Mouse (Mus musculus) CH12F3 (cell line): ENCODE results near the gene Gm21762.
"Not testable (repeated sequence)": the region's sequence is repeated elsewhere in the genome, so short reads cannot be mapped to it uniquely, and the experiment has no call there.

ENCODE experiments used
- in situ Hi-C: fragments of 300-500 bp; cut with MboI; formaldehyde crosslinking; loops from 2 replicates; pipeline ENCODE4 v1.14.3; 2020; ENCODE audit warnings: low sequenced_read_pairs

The Gm21762 gene

DNA sequence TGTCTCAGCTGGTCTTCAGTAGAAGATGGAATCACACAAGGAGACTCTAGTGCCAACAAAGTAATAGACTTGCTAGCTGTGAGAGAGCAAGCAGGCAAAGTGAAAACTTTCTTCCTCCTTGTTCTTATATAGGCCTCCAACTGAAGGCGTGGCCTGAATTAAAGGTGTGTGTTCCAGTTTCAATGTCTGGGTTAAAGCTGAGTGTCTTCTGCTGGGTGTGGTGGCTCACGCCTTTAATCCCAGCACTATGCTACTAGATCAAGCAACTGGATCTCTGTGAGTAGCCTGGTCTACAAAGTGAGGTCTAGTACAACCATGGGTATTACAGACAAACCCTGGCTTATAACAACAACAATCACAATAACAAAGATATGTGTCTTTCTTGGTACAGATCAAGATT lies at the start of gene Gm21762:
Gm21762 (minus strand) TSS at position 101 of the 400 bp plus-strand sequence.
- in situ Hi-C loops = not testable (repeated sequence)

DNA sequence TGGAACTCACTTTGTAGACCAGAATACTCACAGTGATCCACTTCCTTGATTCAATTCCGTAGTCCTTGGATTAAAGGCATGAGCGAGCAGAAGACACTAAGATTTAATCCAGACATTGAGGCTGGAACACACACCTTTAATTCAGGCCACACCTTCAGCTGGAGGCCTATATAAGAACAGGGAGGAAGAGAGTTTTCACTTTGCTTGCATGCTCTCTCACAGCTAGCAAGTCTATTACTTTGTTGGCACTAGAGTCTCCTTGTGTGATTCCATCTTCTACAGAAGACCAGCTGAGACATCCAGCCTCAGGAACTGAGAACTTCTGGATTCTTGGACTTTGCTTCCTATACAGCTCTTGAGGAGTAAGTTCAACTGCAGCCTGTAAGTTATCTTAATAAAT lies 47.1 kb upstream of the Gm21762 start, which contains the start of gene AF067061:
AF067061 (plus strand) TSS at position 245 of the 400 bp plus-strand sequence.
- in situ Hi-C loops = not testable (repeated sequence)

DNA sequence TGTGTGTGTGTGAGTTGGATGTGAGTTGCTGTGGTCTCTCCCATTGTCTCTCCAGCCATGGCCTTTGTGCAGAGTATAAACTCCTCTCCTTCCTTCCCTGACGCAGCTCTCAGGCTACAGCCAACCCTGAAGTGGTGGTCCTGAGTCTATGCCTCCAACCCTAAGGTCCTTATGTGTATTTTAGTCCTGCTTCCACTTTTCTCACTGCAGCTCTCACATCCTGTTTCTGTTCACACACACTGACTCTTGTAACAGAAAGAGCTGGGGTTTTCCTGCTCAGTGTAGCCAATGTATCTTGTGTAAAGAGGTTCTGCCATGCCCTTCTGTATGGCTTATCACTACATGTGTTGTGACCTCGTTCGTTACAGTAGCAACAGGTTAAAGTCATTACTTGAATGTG lies 44.0 kb upstream of the Gm21762 start:
- in situ Hi-C loops = not testable (repeated sequence)

DNA sequence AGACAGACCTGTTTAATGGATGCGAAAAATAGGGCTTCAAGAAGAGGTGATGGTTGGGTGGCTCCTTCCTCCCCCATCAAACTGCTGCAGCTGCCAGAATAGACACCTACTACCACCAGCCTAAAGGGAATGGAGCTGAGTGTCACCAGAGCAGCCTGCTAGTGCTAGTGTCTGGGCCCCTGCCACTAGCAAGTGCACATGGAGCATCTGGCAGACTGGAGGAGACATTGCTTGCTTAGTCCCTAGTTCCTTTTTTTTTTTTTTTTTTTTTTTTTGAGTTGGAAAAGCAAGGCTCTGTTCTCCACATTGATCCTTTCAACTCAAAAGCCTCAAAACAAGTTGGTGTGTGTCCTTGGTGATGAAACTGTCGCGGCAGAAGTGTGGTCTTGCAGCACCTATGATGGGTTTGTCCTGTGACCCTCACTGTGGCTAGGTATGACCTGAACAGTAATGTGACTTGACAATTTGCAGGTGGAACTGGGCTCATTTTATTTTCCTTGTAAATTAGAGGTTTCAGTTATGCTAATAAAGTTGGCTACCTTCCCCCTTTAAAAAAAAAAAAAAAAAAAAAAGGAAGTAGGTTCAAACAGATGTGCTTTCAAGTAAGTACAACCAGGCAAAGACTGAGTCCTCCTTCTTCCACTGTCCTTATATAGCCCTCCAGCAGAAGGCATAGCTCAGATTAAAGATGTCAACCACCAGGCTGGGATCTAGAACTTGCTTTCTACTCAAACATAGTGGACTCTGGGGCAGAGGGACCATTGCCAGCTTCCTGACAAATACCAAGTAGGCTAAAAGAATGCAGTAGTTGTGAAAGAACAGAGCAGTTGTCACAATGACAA lies 43.3 kb upstream of the Gm21762 start:
- in situ Hi-C loops = not testable (repeated sequence)

DNA sequence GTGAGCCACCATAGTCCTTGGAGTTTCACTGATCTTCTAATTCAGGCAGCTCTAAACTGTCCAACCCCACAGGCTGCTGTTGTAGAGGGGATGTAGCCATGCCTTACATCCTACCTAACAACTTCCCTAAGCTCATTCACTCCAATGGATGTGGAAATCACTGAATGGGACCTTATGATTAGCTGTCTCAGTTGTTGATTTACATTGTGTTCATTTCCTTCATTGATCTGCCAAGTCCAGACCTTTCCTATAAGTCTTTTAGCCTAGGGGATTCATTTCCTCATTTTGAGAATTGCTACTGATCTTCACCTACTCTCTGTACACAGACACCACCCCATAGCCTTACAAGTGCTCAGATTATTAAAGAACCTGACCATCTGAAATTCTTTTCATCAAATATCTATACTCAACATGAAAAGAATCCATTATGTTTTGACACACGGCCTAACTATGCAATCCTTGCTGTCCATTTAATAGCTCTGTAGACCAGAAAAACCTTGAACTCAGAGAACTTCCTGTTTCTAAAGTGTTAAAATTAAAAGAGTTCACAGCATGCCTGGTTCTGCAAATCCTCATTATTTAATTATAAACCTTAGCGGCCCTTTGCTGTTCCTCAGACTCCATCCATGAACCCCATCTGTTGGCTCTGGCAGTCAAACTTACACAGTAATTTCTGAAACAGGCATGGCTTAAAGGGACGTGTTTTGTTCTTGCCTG lies 35.6 kb upstream of the Gm21762 start:
- in situ Hi-C loops = not testable (repeated sequence)

DNA sequence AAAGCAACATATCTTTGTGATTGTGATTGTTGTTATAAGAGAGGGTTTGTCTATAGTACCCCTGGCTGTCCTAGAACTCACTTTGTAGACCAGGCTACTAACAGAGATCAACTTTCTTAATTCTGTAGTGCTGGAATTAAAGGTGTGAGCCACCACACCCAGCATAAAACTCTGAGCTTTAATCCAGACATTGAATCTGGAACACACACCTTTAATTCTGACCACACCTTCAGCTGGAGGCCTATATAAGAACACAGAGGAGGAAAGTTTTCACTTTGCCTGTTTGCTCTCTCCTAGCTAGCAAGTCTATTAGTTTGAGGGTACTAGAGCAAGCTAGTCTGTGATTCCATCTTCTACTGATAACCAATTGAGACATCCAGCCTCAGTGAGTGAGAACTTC lies 23.1 kb upstream of the Gm21762 start, which contains the start of gene Gm21731:
Gm21731 (plus strand) TSS at position 301 of the 400 bp plus-strand sequence.
- in situ Hi-C loops = not testable (repeated sequence)

DNA sequence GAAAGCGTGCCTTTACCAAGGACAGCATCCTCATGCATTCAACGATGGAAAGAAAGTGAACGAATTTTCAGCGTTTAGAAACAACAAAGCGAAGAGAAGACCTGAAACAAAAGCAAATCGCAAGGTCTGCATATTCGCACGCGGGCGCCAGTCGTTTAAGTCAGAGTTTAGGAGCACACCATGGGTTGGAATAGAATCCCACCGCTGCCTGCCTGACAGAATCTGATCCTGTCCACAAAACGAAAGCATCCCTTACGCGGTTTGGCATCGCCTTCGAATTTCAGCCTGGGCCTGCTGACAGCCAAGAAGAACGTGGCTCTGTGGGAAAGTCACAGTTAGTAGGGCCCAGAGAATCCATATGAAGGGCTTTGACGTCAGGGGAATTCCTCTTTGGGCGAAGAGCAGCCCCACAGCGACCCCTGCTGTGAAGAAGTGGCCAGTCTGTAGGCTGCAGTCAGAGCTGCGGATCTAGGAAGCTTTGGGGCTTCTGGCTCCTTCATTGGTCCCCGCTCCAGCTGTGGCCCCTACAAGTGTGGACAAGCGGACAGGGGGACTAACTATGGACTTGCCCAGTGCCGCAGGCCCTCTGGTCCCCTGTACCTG lies 16.8 kb upstream of the Gm21762 start:
- in situ Hi-C loops = not testable (repeated sequence)

DNA sequence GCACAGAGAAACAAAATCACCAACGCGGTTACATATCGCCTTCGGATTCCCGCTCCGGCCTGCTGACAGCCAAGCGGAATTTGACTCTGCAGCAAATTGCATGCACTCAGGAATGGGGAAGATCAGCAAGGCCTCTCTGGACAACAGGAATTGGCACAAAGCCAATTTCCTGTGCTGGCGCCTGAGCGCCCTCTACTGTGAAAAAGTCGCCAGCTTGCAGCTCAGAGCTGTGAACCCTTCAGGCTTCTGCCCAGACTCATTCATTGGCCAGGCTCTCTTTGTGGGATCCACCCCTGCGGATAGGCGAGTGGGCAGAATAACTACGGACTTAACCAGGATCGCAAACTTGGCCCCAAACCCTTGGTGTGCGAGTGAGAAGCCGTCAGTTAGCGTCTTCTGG lies 16.1 kb upstream of the Gm21762 start:
- in situ Hi-C loops = not testable (repeated sequence)

DNA sequence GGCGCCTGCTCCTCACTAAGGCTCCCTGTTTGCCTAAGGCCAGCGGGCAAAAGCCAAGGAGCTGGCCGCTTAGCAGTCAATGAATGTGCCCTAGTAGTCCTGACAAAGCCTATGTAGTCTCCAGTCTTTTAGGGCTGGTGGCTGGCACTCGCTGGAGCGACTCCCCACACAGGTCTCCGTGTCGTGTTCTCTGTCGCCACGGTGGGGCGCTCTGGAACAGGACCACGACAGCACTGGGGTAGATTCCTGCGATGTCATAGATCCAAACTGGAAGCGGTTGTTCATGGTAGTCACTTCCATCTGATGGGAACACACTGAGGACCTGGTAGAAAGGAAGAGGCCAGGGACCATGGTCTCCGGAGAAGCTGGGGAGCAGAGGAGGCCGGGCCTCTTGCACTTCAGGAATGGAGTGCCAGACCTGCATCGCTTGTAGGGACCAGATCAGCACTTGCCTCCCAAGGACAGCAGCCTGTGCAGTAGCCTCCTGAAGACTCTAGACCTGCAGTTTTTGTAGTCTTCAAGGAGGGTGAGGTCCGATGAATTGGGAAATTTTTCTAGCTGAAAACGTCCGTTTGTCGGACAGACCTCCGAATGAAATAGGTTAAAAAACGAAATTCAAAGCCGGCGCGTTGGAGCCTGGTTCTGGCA lies 7.4 kb upstream of the Gm21762 start:
- in situ Hi-C loops = not testable (repeated sequence)

DNA sequence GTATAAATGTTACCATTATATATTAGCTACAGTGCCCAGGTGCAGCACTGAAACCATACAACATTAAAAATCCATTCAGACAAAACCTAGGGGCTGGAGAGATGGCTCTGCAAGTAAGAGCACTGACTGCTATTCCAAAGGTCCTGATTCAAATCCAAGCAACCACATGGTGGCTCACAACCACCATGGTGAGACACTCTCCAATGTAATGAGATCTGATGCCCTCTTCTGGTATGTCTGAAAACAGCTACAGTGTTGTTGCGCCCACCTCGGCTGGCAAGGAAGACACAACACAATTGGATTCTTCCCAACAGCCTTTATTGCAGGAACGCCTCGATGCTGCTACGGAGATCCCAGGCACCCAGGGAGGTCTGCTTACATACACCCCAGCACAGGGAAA lies 5.2 kb upstream of the Gm21762 start:
- in situ Hi-C loops = not testable (repeated sequence)

DNA sequence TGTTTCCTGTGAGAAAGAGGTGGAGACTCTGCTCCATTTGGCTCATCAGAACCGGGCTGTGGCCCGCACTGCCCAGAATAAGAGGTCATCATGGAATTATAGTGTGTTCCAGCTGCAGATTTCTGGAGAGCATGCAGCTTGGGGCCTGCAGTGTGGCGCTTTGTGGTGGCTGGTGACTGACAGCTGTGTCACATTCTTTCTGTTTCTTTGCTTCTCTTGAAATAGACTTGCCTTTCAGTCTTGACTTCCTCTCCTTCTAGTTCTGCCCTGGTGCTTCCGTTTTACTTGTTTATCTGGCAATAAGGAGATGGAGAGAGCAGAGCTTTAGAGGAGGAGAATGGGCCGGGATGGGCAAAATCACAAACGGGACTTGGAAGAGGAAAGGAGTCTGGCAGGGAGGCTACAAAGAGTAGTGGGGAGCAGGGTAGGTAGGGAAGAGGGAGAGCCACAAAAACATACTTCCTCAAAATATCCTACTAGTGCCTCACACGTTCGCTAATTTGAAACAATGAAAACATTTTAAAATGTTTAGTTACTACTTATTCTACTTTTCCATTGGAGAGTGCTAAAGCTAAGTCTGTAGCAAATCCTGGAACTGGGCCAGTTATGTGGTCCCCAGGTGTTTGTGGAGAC lies 19.4 kb downstream of the Gm21762 start:
- in situ Hi-C loops = not testable (repeated sequence)

DNA sequence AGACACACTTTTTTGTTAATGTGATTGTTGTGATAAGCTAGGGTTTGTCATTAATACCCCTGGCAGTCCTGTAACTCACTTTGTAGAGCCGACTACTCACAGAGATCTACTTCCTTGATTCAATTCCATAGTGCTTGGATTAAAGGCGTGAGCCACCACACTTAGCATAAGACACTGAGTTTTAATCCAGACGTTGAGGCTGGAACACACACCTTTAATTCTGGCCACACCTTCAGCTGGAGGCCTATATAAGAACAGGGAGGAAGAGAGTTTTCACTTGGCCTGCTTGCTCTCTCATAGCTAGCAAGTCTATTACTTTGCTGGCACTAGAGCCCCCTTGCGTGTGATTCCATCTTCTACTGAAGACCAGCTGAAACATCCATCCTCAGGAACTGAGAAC lies 43.6 kb downstream of the Gm21762 start, which contains the start of gene Gm21818:
Gm21818 (plus strand) TSS at position 301 of the 400 bp plus-strand sequence.
- in situ Hi-C loops = not testable (repeated sequence)

DNA sequence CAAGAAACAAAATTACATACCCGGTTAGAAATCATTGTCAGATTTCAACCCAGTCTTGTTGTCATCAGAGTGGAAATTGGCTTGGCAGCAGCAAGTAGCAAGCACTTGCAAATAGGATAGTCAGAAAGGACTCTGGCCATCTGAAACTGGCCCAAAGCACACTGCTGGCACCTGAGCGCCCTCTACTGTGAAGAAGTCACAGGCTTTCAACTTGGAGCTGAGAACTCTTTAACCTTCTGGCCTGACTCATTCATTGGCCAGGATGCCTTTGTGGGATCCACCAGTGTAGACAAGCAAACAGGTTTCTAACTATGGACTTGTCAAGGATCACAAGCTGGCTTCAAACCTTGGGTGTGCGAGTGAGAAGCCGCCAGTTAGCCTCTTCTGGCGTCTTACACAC lies 47.4 kb downstream of the Gm21762 start:
- in situ Hi-C loops = not testable (repeated sequence)
